Mouse (Mus musculus): ENCODE measurements around the gene Gm28372. TPM values are rescaled to one million over a fixed set of nuclear protein-coding genes. Genes with fewer than 3 reads are reported as not detected.

Gm28372 gene
- not detected for polyA plus RNA-seq (2014; fragmentation: Illumina TruSeq; extraction: RNeasy Lipid Tissue Mini Kit (QIAGEN cat#74804); ENCODE audit: low read depth, low replicate concordance)

DNA sequence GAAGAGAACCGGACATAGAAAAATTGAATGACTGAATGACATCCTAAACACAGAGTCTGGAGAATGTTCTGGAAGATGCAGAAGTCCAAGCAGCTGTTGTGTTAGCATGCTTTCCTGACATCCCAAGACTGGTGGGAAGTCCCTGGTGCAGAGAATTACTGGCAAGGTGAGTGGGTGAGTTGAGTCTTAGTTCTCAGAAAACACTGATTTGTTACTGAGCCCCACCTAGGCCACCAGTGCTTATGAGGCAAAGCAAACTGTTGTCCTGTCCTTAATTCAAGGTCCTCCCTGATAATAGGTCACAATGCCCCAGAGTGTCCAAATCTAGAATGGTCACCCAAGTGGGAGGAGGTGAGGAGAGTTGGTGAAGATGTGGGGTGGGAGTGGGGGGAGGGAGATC, at the start of gene Gm28372, which contains the start of gene 1700020A23Rik:
Gene Gm28372 (plus strand): TSS at position 301 of the 400 bp plus-strand sequence.
Gene 1700020A23Rik (plus strand): TSS at position 321 of the 400 bp plus-strand sequence.

GRCm38 (mm10) chr2:130397186-130397985, 7.7 kb upstream of the Gm28372 start, which contains the start of gene Cpxm1:
TSS of gene Cpxm1 (minus strand) at chr2:130397574.

GRCm38 (mm10) chr2:130406178-130406577, 1.1 kb downstream of the Gm28372 start, which contains the start of gene Tmem239:
TSS of gene Tmem239 (plus strand) at chr2:130406478.

GRCm38 (mm10) chr2:130424126-130424853, 19.3 kb downstream of the Gm28372 start, which contains the start of the genes Vps16 and Pced1a:
TSS of gene Vps16 (plus strand) at chr2:130424339.
TSS of gene Pced1a (minus strand) at chr2:130424701.

GRCm38 (mm10) chr2:130449794-130450433, 44.9 kb downstream of the Gm28372 start, which contains the start of gene Ptpra:
TSS of gene Ptpra (plus strand) at chr2:130450278.

Other genes with a start within 250 kb of the Gm28372 start
- gene Snrpb, start 225.8 kb upstream of the Gm28372 start, polyA plus RNA-seq (2014; fragmentation: Illumina TruSeq; extraction: RNeasy Lipid Tissue Mini Kit (QIAGEN cat#74804); ENCODE audit: low read depth, low replicate concordance), result 15.5 TPM
- not detected for gene Tmc2, start 210.0 kb upstream of the Gm28372 start, polyA plus RNA-seq (2014; fragmentation: Illumina TruSeq; extraction: RNeasy Lipid Tissue Mini Kit (QIAGEN cat#74804); ENCODE audit: low read depth, low replicate concordance)
- gene Nop56, start 130.8 kb upstream of the Gm28372 start, polyA plus RNA-seq (2014; fragmentation: Illumina TruSeq; extraction: RNeasy Lipid Tissue Mini Kit (QIAGEN cat#74804); ENCODE audit: low read depth, low replicate concordance), result 87.1 TPM
- gene Idh3b, start 120.7 kb upstream of the Gm28372 start, polyA plus RNA-seq (2014; fragmentation: Illumina TruSeq; extraction: RNeasy Lipid Tissue Mini Kit (QIAGEN cat#74804); ENCODE audit: low read depth, low replicate concordance), result 131 TPM
- gene Ebf4, start 110.1 kb upstream of the Gm28372 start, polyA plus RNA-seq (2014; fragmentation: Illumina TruSeq; extraction: RNeasy Lipid Tissue Mini Kit (QIAGEN cat#74804); ENCODE audit: low read depth, low replicate concordance), result 0.52 TPM
- gene Cpxm1, start 7.7 kb upstream of the Gm28372 start, polyA plus RNA-seq (2014; fragmentation: Illumina TruSeq; extraction: RNeasy Lipid Tissue Mini Kit (QIAGEN cat#74804); ENCODE audit: low read depth, low replicate concordance), result 0.29 TPM
- gene 1700020A23Rik, start within 50 bp of the Gm28372 start, polyA plus RNA-seq (2014; fragmentation: Illumina TruSeq; extraction: RNeasy Lipid Tissue Mini Kit (QIAGEN cat#74804); ENCODE audit: low read depth, low replicate concordance), result not detected
- not detected for gene Tmem239, start 1.2 kb downstream of the Gm28372 start, polyA plus RNA-seq (2014; fragmentation: Illumina TruSeq; extraction: RNeasy Lipid Tissue Mini Kit (QIAGEN cat#74804); ENCODE audit: low read depth, low replicate concordance)
- gene Vps16, start 19.1 kb downstream of the Gm28372 start, polyA plus RNA-seq (2014; fragmentation: Illumina TruSeq; extraction: RNeasy Lipid Tissue Mini Kit (QIAGEN cat#74804); ENCODE audit: low read depth, low replicate concordance), result 23.9 TPM
- 5.9 TPM for gene Pced1a, start 19.5 kb downstream of the Gm28372 start, polyA plus RNA-seq (2014; fragmentation: Illumina TruSeq; extraction: RNeasy Lipid Tissue Mini Kit (QIAGEN cat#74804); ENCODE audit: low read depth, low replicate concordance)
- gene Ptpra, start 45.0 kb downstream of the Gm28372 start, polyA plus RNA-seq (2014; fragmentation: Illumina TruSeq; extraction: RNeasy Lipid Tissue Mini Kit (QIAGEN cat#74804); ENCODE audit: low read depth, low replicate concordance), result 196 TPM
- 1.2 TPM for gene Mrps26, start 158.5 kb downstream of the Gm28372 start, polyA plus RNA-seq (2014; fragmentation: Illumina TruSeq; extraction: RNeasy Lipid Tissue Mini Kit (QIAGEN cat#74804); ENCODE audit: low read depth, low replicate concordance)
- gene Oxt, start 170.9 kb downstream of the Gm28372 start, polyA plus RNA-seq (2014; fragmentation: Illumina TruSeq; extraction: RNeasy Lipid Tissue Mini Kit (QIAGEN cat#74804); ENCODE audit: low read depth, low replicate concordance), result not detected
- not detected for gene Avp, start 177.3 kb downstream of the Gm28372 start, polyA plus RNA-seq (2014; fragmentation: Illumina TruSeq; extraction: RNeasy Lipid Tissue Mini Kit (QIAGEN cat#74804); ENCODE audit: low read depth, low replicate concordance)
- gene Fastkd5, start 224.8 kb downstream of the Gm28372 start, polyA plus RNA-seq (2014; fragmentation: Illumina TruSeq; extraction: RNeasy Lipid Tissue Mini Kit (QIAGEN cat#74804); ENCODE audit: low read depth, low replicate concordance), result 32.5 TPM
- 4.7 TPM for gene Ubox5, start 224.8 kb downstream of the Gm28372 start, polyA plus RNA-seq (2014; fragmentation: Illumina TruSeq; extraction: RNeasy Lipid Tissue Mini Kit (QIAGEN cat#74804); ENCODE audit: low read depth, low replicate concordance)
- 2.3 TPM for gene Lzts3, start 237.6 kb downstream of the Gm28372 start, polyA plus RNA-seq (2014; fragmentation: Illumina TruSeq; extraction: RNeasy Lipid Tissue Mini Kit (QIAGEN cat#74804); ENCODE audit: low read depth, low replicate concordance)